Mouse (Mus musculus) layer of hippocampus, adult 9-11 months (tissue): ENCODE measurements at regions not wholly inside any gene's neighbourhood (a gene's known extent, or its start where the extent isn't known, plus 50 kb on each side); places are given as distances from the start of the nearest gene placed in this dataset.
A peak's percentile ranks its signal among the peaks of the same experiment; 100 is the strongest.
"Not testable (repeated sequence)": the region's sequence is repeated elsewhere in the genome, so short reads cannot be mapped to it uniquely, and the experiment has no call there.

Experiments used
- DNase-seq: peaks from one replicate; pipeline ENCODE4 v3.0.0; 2022

- DNase-seq, result no peak
Measured at GRCm38 (mm10) chr13:111905213-111905701, 96.5 kb upstream of the Map3k1 start.

- DNase-seq, result no peak
Measured at GRCm38 (mm10) chr13:111911071-111911470, 102.3 kb upstream of the Map3k1 start.

- no peak for DNase-seq
Measured at GRCm38 (mm10) chr13:111911661-111912312, 103.0 kb upstream of the Map3k1 start.

- no peak for DNase-seq
Measured at GRCm38 (mm10) chr13:111914348-111914913, 105.6 kb upstream of the Map3k1 start.

- not testable (repeated sequence) for DNase-seq
Measured at GRCm38 (mm10) chr13:111919417-111919816, 110.6 kb upstream of the Map3k1 start.

- DNase-seq, result no peak
Measured at GRCm38 (mm10) chr13:111920534-111920933, 111.7 kb upstream of the Map3k1 start.

GRCm38 (mm10) chr13:111921142-111922035, 112.6 kb upstream of the Map3k1 start:
- no peak for DNase-seq

GRCm38 (mm10) chr13:111925349-111925748, 116.6 kb upstream of the Map3k1 start:
- DNase-seq, result no peak

GRCm38 (mm10) chr13:111926801-111927200, 118.0 kb upstream of the Map3k1 start:
- no peak for DNase-seq

- DNase-seq, result no peak
Measured at GRCm38 (mm10) chr13:111927489-111927888, 118.7 kb upstream of the Map3k1 start.

- no peak for DNase-seq
Measured at GRCm38 (mm10) chr13:111928636-111929544, 120.1 kb upstream of the Map3k1 start.

- DNase-seq, result no peak
Measured at GRCm38 (mm10) chr13:111929908-111930307, 121.1 kb upstream of the Map3k1 start.

- DNase-seq, result no peak
Measured at GRCm38 (mm10) chr13:111932464-111932863, 123.7 kb upstream of the Map3k1 start.

GRCm38 (mm10) chr13:111933526-111934240, 124.9 kb upstream of the Map3k1 start:
- no peak for DNase-seq

- DNase-seq, result no peak
Measured at GRCm38 (mm10) chr13:111935721-111936080, 126.9 kb upstream of the Map3k1 start.

GRCm38 (mm10) chr13:111936081-111936857, 127.5 kb upstream of the Map3k1 start:
- peak; percentile 88 for DNase-seq

- no peak for DNase-seq
Measured at GRCm38 (mm10) chr13:111936983-111937382, 128.2 kb upstream of the Map3k1 start.

- no peak for DNase-seq
Measured at GRCm38 (mm10) chr13:111938896-111939422, 130.2 kb upstream of the Map3k1 start.

GRCm38 (mm10) chr13:111939534-111940115, 130.8 kb upstream of the Map3k1 start:
- DNase-seq, result no peak

GRCm38 (mm10) chr13:111940275-111940674, 131.5 kb upstream of the Map3k1 start:
- no peak for DNase-seq
